Mouse (Mus musculus) kidney, adult 8-10 months (tissue): ENCODE data around the gene Lhx3.
A peak's percentile ranks its signal among the peaks of the same experiment; 100 is the strongest.

Source experiments
- DNase-seq, 2 experiments: peaks; one replicate each; pipeline ENCODE4 v3.0.0; 2022

Gene Lhx3

DNA sequence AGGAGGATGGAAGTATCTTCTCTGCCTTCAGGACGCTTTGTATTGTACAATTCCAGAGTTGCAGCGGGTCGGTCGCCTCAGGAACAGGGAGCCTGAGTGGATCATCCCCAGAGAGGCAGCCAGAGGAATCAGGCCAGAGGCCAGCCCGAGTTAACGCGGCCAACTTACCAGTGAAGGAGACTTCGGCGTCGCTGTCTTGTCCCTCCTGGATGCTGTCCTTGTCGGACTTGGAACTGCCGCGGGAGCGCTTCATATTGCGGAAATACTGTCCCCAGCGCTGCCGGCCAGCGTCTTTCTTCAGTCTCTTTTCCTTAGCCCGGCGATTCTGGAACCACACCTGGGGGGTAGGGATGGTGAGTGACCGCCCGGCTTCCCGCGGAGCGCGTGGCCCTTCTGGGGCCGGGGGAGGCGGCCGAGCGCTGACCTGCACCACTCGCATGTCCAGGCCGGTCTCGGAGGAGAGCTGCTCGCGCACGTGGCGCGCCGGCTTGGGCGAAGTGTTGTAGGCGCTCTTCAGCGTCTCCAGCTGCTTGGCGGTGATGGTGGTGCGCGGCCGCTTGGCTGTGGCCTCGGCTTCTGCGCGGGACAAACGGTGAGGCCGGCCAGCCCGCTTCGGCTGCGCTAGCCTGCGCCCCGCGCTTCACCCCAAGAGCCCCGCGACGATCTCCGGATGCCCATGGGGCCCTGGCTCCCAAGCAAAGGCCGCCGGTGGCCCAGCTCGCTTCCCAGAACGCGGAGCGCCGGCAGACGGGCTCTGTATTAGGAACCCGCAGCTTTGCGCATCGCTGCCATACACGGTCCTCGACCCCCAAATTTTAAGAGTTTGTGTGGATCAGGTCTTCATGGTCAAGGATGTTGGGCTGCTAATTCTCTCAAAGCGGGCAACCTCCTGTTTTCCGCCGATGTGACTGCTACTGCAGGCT lies 5.9 kb downstream of the Lhx3 start:
- no peak for DNase-seq

DNA sequence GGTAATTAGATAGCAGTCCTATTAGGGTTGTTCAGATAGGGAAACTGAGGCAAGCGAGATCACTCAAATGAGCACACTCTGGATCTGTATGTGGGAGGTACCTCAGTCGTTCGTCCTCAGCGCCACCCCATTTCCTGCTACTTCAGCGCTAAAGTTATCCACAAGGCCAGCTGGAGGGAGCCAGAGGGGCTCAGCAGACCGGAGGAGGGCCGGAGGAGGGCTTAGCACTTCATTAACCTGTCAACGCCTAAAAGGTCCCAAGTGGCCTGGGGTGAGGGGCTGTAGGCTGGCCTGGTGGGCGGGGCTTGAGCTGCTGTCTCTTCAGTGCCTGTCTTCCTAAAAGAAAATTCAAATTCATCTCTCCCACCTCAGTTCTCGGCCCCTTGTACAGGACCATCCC lies 9.6 kb downstream of the Lhx3 start:
- no peak for DNase-seq

DNA sequence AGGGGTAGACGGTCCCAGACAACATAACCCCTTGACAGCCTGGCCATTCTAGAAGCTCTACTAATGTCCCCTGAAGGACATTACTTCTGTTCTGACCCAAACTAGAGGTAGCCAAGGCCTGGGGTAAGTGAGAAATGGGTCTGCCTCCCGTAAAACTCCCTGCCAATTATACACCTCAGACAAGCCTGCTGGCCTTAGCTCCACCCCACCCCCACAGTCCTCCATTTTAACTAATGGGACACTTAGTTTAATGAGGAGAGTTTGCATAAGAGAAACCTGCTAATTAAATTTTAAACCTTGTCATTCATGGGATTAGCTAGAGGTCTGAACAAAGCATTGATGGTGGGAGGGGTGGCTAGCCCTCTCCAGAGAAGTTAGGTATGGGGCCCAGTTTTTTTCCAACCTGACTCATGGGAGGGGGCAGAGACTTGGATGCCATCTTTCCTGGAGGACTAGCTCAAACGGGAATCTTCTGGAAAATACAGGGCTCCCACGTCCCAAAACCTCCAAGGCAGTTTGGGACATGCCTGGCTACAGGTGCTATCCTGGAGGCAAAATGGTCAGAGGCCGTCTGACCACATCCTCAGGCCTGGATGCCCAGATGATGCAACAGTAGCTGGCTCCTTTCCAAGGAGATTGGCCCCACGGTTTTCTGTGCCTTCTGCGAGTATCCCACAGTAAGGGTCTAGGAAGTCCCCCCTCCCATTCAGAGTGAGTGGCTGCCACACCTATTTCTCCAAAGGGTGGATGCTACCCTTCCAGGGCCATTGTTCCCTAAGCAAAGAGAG lies 13.3 kb downstream of the Lhx3 start:
- no peak for DNase-seq

DNA sequence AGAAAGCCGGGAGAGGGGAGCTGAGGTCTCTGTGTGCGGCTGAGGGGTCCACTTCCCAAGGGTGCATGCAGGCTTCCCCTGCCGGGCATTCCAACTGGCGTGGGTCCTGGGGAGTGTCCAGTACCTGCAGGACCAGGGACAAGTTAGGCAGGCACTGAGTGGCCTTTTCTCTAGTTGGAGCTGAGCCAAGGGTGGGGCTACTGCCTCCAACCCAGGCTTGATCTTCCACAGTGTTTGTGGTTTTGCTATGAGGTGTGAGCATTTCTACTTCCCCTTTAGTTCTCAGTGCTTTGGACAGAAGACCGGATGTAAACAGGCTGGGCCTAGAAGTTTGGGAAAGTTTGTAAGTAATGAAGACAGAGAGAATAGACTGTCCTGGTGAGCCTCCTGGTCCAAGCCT lies 19.6 kb downstream of the Lhx3 start:
- peak in 1 of 2 experiments; percentile 19 for DNase-seq

DNA sequence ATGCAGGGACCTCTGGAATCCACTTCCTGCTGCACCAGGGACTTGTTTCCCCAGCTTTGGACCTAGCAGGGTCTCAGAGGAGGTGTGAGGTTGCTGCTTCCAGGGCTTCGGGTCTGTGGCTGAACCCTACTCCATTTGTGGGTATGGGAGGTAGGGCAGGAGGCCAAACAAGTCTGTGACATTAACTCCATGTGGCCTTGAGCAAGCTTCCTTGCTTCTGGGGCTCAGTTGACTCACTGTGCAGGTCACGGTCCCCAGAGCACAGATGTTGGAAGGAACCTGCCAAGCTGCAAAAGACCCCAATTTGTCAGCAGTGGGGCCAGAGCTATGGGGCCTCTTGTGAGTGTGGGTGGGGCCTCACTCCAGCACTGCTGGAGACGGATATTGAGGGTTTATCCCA lies 23.7 kb downstream of the Lhx3 start:
- DNase-seq, result no peak

DNA sequence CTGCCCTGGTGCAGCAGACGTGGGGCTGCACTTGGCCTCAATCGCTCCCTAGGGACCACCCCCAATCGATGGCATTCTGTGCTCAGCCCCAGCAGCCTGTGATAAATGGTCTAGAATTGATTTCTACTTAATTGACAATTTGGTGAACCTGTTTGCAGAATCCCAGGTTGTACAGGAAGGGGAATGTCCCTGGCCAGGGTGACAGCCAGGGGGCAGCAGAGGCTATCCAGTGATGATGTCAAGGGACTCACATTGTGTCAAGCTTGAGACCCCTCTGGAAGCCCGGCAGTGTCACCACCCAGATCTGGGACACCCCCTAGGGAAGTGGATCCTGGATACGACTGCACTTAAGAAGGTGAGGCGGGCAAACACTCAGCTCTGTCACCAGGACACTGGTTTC lies 25.4 kb downstream of the Lhx3 start:
- peak in 1 of 2 experiments; percentile 49 for DNase-seq

DNA sequence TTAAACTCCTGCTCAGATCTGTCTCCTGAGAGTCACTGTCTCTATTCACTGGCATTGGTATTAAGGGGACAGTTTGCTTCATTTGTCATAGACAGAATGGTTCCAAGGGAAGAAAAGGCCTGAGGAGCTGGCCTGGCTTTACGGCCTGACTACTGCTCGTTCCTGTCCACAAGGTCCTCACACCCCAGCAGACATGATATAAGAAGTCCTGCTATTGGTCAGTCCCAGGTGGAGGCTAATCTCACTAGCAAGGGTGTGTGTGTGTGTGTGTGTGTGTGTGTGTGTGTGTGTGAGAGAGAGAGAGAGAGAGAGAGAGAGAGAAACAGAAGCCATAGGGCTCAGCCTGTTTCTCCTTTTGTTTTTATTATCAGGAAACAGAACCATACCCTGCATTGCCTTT lies 30.9 kb downstream of the Lhx3 start:
- no peak for DNase-seq

DNA sequence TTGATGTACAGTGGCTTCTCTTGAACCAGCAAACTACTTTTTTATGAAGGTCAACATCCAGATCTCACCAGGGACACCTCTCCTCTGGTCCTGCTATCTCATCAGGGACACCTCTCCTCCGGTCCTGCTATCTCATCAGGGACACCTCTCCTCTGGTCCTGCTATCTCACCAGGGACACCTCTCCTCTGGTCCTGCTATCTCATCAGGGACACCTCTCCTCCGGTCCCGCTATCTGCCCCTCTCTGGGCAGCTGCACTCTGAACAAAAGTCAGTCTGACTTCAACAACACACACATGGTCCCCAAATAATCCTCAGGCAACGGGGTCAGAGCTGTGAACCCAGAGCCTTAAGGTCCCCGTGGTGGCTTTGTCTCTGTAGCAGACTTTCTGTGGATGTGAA lies 31.4 kb downstream of the Lhx3 start:
- DNase-seq, result no peak

DNA sequence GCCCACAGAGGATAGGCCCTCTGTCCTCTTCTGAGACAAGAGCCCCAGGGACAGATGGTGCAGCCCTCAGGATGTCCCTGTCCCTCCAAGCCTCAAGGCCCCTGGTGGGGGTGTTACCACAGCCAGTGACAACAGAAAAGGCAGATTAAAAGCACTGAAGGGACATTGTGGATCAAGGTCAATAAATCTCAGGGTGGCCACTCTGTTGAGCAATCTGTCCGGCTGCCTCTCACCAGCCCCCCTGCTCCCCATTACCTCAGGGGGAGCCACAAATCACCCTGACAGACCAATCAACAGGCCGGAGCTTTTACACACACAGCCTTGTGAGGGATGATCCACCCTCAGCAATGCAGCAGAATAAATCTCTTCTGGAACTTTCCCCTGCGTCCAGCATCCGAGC lies 32.9 kb downstream of the Lhx3 start:
- DNase-seq, result no peak

DNA sequence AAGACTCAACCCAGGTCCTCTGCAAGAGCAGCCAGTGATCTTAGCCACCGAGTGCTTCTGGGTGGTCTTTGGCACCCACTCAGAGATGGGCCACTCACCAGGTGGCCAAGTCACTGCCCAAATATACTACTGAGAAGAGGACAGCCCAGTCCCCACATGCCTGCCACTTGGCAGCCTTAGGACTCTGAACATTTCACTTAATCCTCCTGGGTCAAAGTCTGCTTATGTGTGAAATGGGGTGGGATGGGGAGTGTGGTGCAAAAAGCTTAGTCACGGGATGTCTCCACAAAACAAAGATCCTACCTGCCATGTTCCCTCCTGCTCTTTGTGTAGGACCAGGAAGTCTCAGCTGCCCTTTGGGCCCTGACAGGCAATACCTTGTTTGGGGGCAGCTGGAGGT lies 35.9 kb downstream of the Lhx3 start:
- DNase-seq, result peak; percentile 7 to 9

DNA sequence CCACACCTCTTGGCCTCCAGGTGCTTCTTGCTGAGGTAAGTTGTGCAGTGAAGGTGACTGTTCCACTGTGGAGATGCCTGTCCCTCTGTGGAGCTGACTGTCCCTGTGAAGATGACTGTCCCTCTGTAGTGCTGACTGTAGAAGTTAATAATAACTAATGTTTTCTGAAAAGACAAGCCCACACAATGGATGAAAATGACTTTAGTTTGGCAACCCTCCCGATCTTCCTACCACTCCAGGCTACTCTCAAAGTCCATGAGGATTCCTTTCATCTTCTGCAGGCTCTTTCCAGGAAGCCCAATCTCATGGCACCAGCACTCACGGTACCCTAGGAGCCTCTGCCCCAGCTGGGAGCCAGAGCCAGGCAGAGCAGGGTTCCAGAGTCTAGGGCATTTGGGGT lies 37.7 kb downstream of the Lhx3 start:
- DNase-seq, result no peak

DNA sequence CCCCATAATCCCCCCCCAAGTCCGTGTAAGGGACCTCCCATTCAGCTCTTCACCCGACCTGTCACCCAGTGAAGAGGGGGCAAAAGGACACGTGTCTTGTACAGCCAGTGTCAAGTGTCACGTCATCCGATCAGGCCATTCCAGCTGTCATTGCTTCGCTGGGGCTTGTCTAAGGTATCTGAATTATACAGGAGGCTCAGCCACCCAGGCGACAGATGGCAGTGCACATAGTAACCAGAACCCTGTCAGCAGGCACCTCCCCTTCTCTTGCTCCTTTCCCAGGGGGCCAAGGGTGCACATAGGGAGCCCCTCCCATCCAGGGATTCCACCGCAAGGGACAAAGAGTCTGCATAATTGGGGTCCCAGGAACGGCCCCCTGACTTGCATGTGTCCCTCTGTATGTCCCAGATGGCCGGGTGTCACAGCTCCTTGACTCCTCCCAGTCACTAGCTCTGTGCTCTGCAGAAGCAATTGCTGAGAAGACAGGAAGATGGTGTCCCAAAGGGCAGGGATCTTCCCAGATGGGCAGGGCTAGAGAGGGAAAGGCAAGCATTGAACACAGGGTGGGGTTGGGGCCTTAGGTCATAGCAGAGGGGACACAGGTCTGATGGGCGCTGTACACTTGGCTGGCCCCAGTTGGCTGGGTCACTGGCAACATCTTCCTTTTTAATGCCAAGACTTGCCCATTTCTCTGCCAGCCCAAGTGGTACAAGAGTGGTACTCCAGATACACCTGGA lies 39.1 kb downstream of the Lhx3 start:
- DNase-seq, result no peak

DNA sequence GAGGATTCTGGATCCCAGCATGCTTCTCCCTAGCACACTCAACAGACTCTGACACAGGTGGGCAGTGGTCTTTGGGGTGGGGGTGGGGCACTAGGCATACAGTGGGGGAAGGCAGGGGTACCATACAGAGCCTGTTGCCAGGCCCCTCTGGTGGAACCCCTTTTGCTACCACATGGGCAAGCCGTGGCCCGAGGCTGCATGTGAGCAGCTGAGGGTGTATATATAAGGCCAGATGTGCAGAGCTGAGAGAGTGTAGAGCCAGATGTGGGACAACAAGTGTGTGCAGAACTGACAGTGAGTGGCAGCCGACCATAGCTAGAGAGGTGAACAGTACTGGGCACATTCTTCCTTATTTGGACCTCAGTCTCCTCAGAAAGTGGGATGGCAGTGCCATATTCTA lies 41.2 kb downstream of the Lhx3 start:
- DNase-seq, result no peak

DNA sequence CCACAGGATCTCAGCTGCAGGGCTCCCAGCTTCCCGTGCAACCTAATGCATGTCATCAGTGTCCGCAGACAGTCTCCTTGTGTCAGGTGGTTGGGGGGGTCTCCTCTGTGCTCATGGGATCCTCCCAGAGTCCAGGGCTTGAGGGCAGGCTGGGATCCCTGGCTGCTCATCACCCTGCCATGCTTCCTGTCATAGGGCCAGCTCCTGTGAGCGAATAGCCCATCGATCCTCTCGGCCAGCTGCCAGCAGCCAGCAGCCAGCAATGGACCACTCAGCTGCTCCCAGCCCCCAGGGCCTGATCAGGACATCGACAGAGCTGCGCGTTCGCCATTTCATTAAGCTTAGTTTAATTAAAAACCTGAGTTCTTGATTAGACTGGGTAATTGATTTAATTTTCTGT lies 50.0 kb downstream of the Lhx3 start:
- DNase-seq, result no peak

DNA sequence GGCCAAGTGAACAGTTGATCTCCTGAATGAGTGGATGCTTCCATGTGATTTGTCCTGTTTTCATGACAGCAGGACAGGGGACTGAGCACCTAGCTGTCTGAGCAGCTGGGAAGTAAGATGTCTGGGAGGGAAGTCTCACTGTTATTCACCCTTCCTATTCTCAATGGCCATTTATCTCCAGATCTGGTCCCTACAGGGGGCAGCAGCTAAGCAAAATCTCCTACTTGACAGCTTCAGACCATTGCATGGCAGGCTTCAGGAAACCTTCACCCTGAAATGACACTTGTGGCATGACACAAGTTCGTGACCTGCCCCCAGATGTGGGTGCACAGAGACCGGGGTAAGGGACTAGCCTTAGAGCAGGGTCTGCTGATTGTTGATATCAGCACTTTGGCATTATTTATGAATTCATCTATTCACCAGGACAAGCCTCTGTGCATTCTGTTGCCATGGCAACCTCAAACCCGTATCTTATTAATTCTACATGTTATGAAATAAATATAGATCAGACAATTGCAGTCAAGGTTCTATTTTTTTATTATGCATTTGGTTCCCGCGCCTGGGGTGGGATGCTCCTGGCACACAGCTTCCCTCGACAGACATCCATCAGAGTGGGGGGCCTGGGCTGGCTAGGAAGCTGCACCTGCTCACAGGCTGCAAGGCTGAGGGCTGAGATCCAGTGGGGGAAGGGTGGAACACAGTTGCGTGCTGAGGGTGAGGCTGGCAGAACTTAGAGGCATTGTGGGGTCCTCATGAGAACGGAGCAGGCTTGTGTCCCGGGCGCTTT lies 51.7 kb downstream of the Lhx3 start:
- DNase-seq, result no peak

DNA sequence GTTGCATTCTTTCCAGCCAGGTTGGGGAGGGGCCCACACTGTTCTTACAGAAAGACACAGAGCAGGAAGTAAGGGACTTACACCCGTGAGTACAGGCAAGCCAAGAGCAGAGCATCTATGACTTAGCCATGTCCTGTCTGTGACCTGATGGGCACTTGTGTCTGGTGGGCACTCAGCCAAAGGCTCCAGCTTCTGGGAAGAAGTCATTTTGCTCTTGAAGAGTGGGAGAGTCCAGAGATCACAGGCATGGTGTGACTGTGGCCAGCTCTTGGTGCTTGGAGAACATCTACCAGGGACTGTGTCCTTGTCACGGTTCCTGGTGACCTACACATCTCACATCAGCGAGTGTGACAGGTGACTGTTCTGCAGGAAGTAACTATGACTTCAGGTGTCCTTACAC lies 52.4 kb downstream of the Lhx3 start:
- DNase-seq, result no peak

DNA sequence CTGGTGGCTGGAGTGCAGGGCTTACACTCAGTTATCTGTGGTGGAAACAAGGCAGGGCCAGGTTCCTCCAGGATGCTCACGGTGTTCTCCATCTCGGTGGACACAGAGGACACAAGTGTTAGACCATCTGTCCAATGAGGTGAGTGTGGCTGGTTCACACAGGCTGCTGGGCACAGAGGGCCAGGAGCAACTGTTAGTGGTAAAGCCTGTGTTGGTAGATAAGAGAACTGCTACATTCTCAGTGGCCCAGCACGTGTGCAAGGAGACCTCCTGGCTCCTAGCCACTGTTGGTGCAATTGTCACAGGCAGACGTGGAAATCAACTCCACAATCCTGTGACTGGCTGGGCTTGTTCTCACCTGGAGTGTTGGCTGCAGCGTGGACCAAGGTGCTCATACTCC lies 53.5 kb downstream of the Lhx3 start:
- DNase-seq, result no peak

DNA sequence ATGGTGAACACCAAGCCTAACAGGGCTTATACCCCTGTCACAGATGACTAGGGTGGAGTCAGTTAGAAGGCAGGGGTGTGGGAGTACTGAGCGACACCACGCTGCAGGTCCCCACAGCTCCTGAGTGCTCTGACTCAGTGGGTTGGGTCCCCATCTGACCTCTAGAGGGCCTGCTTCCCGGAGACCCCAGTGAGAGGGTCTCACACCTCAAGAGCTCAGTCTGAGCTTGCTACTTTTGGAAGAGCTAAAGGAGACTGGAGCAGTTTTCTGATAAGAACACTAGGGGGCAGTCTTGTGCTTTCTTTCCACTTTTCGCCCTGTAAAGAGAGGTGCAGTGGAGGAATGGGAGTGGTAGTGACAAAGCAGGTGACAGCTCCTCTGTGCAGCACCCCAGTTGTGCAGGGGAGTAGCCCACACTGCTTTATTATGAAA lies 54.2 kb downstream of the Lhx3 start:
- peak in 1 of 2 experiments; percentile 20 for DNase-seq

DNA sequence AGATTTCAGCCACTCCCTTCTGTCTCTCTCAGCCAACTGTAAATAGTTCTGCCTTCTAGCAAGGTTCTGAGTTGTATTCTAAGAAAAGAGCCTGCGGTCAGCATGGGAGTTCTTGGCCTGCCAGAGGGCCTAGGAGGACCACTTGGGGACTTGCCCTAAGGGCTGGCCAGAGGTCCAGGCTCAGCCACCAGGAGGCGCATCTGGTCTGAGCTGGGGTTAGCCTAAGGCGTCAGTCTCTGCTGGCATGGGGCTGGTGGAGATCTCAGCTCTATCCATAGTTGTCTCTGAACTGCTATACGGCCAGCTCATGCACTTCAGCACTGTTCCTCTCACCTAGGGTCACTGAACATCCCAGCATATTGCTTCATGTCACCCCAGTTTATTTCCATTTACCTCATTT lies 54.8 kb downstream of the Lhx3 start:
- DNase-seq, result peak in 1 of 2 experiments; percentile 41
